Mouse (Mus musculus) liver, postnatal 0 days (tissue): ENCODE results near the gene Kmt2a.

Source experiments
- CTCF ChIP-seq: sonication (generic); IDR thresholded peaks from 2 replicates; pipeline ENCODE4 v1.5.1; 2016; ENCODE audit warnings: antibody characterized with exemption, low read depth
- EP300 ChIP-seq: IDR thresholded peaks from 2 replicates; pipeline ENCODE4 v1.6.1; 2016; ENCODE audit warnings: antibody characterized with exemption, low read depth, mild to moderate bottlenecking

DNA sequence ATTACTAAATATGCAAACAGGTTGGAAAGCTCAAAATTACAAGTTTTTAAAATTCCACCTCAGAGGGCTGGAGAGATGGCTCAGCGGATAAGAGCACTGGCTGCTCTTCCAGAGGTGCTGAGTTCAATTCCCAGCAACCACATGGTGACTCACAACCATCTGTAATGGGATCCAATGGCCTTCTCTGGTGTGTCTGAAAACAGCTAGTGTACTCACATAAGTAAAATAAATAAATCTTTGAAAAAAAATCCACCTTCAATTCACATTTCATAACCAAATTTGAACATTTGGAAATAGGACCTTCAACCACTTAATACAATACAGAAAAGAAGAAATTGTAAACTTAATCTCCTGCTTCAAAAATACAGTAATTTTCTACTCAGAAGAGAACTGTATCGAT is 38.5 kb upstream of the Kmt2a start:
- no peak for TF ChIP-seq CTCF
- no peak for TF ChIP-seq EP300
